Mouse (Mus musculus): Measurements from ENCODE around the gene Sf3b1.
"Not testable (repeated sequence)": the region's sequence is repeated elsewhere in the genome, so short reads cannot be mapped to it uniquely, and the experiment has no call there.

Gene Sf3b1

GRCm38 (mm10) chr1:54958525-54958924, 68.8 kb downstream of the Sf3b1 start:
- no peak for ATAC-seq (ENCODE audit: insufficient number of reproducible peaks, low FRiP score, low TSS enrichment)

- not testable (repeated sequence) for ATAC-seq (ENCODE audit: insufficient number of reproducible peaks, low FRiP score, low TSS enrichment)
Observed at GRCm38 (mm10) chr1:54956995-54957394, 70.3 kb downstream of the Sf3b1 start.

DNA sequence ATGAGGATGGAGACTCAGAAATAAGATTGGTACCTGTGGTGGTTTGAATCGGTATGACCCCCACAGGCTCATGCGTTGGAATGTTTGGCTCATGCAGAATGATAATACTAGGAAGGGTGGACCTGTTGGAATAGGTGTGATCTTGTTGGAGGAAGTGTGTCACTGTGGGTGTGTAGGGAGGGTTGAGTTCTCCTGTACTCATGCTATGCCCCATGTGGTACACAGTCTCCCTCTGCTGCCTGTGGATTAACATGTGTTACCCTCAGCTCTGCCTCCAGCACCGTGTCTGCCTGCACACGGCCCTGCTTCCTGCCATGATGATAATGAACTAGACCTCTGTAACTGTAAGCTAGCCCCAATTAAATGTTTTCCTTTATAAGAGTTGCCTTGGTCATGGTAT, 72.4 kb downstream of the Sf3b1 start:
- no peak for ATAC-seq (ENCODE audit: insufficient number of reproducible peaks, low FRiP score, low TSS enrichment)

- ATAC-seq (ENCODE audit: insufficient number of reproducible peaks, low FRiP score, low TSS enrichment): no peak
Observed at GRCm38 (mm10) chr1:54944648-54945047, 82.6 kb downstream of the Sf3b1 start.

- no peak for ATAC-seq (ENCODE audit: insufficient number of reproducible peaks, low FRiP score, low TSS enrichment)
Observed at GRCm38 (mm10) chr1:54935466-54935865, 91.8 kb downstream of the Sf3b1 start.
